Mouse (Mus musculus) neural tube, embryonic 15.5 days (tissue): Measurements from ENCODE around the gene Stac. TPM values are rescaled to one million over a fixed set of nuclear protein-coding genes. Genes with fewer than 3 reads are reported as not detected.

Source experiments
- ATAC-seq: fragments of 200-750 bp; cut with Nextera tagmentation; 2 replicates; pipeline ENCODE4 v1.8.0; 2017; ENCODE audit warnings: mild to moderate bottlenecking, moderate TSS enrichment, moderate library complexity; ENCODE audit not compliant: low FRiP score
- H3K27ac ChIP-seq: fragments of 300-500 bp; sonication (generic); replicated peaks from 2 replicates; pipeline ENCODE4 v1.5.1; 2015; ENCODE audit warnings: mild to moderate bottlenecking, inconsistent platforms
- H3K27me3 ChIP-seq: fragments of 300-500 bp; sonication (generic); replicated peaks from 2 replicates; pipeline ENCODE4 v1.6.1; 2015; ENCODE audit warnings: inconsistent platforms
- H3K36me3 ChIP-seq: fragments of 300-500 bp; sonication (generic); 2 replicates; pipeline ENCODE4 v1.6.1; 2015; ENCODE audit warnings: inconsistent platforms
- H3K4me1 ChIP-seq: fragments of 300-500 bp; sonication (generic); 2 replicates; pipeline ENCODE4 v1.6.1; 2015; ENCODE audit warnings: inconsistent platforms
- H3K4me2 ChIP-seq: fragments of 300-500 bp; sonication (generic); 2 replicates; pipeline ENCODE4 v1.6.1; 2015; ENCODE audit warnings: inconsistent platforms, mild to moderate bottlenecking, moderate library complexity
- H3K4me3 ChIP-seq: fragments of 300-500 bp; sonication (generic); replicated peaks from 2 replicates; pipeline ENCODE4 v1.5.1; 2015; ENCODE audit warnings: mild to moderate bottlenecking, inconsistent platforms
- H3K9ac ChIP-seq: fragments of 300-500 bp; sonication (generic); replicated peaks from 2 replicates; pipeline ENCODE4 v1.6.1; 2015; ENCODE audit warnings: mild to moderate bottlenecking, inconsistent platforms
- H3K9me3 ChIP-seq: fragments of 300-500 bp; sonication (generic); replicated peaks from 2 replicates; pipeline ENCODE4 v1.6.1; 2016; ENCODE audit warnings: inconsistent platforms
- WGBS: fragments of 180-500 bp; shearing (Covaris S2); methylation state at CpG from one replicate; pipeline ENCODE4 v1.1.7; 2015; ENCODE audit warnings: mixed read lengths; 5-methylcytosine and 5-hydroxymethylcytosine counted together
- polyA plus RNA-seq: library from polyadenylated mRNA; unstranded; fragments of >200 nt; fragmentation: Nextera tagmentation; extraction: Ambion mirVana; gene quantifications from 2 replicates; pipeline ENCODE4 v1.2.1, GENCODE M21; 2015

The Stac gene
- polyA plus RNA-seq, 1 experiment from 2014 or later: 16.0 TPM

DNA sequence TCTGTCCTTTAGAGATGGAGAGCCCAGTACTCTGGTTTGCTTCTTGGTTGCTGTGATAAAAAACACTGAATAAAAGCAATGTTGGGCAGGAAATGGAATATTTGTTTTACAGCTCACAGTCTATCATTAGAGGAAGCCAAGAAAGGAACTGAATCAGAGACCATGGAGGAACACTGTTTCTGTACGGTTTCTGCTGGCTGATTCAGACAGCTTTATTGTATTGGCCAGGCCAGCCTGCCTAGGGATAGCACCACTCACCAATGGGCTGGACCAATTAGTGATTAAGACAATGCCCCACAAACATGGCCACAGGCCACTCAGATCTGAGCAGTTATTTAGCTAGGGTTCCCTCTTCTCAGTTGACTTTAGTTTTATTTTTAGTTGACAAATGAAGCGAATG lies 6.0 kb downstream of the Stac start:
- H3K36me3 ChIP-seq: no peaks in the 10 kb centered on the region
- H3K27ac ChIP-seq: no peak overlapping the region
- H3K27me3 ChIP-seq: 0 out of 2 replicates have a peak, but pooled peaks cover 6% of the 10 kb centered on the region
- H3K9ac ChIP-seq: no peak overlapping the region
- H3K4me1 ChIP-seq: peaks cover 8% of the 10 kb centered on the region; the same call in 1 of the 2 replicates
- 78% methylated on average over 2 of the region's 2 CpGs for WGBS
- no peak for ATAC-seq
- H3K4me3 ChIP-seq: no peak overlapping the region
- H3K9me3 ChIP-seq: no peaks in the 10 kb centered on the region
- H3K4me2 ChIP-seq: no peak overlapping the region

DNA sequence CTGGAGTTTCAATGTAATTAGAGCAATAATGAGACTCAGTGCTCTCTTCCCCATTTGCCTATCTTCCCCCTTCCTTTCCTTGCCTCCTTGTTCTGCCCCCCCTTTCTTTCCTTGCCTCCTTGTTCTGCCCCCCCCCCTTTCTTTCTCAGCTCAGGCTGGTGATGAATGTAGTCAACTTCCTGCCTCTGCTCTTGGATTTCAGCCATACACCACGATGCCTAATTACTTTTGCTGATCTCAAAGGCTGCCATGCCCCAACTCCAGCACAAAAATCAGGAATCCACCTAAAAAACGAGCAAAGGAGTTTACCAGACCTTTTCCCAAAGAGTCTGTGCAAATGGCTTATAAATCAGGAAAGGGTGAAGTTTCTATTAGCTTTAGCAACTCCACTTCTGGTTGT lies 10.6 kb downstream of the Stac start:
- H3K4me1 ChIP-seq: peaks cover 6% of the 10 kb centered on the region; the same call in 1 of the 2 replicates
- H3K9ac ChIP-seq: no peak overlapping the region
- no peaks in the 10 kb centered on the region for H3K36me3 ChIP-seq
- no peak overlapping the region for H3K27ac ChIP-seq
- ATAC-seq: no peak
- no peak overlapping the region for H3K4me2 ChIP-seq
- H3K4me3 ChIP-seq: no peak overlapping the region
- no peaks in the 10 kb centered on the region for H3K9me3 ChIP-seq
- WGBS: 23% methylated on average over 2 of the region's 2 CpGs
- no peaks in the 10 kb centered on the region for H3K27me3 ChIP-seq

DNA sequence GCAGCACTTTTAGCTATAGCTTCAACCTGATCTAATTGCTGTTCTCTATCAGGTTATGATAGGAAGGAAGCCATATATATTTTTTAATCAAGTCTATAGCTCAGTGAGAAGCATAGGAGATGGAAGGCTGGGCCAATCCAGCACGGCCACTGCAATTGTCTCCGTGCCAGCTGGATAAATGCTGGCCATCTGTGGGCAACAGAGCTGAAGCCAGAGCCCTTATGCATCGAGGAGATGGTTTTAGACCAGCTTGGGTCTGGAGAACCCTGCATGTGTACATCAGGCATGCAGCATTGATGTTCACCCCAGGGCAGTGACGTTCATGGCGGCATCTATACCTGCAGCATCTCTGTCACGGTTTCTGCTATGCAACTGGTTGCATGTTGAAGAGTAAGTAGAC lies 20.3 kb downstream of the Stac start:
- no peak overlapping the region for H3K4me2 ChIP-seq
- no peaks in the 10 kb centered on the region for H3K36me3 ChIP-seq
- no peak for ATAC-seq
- no peaks in the 10 kb centered on the region for H3K9me3 ChIP-seq
- H3K27ac ChIP-seq: no peak overlapping the region
- 85% methylated on average over 6 of the region's 6 CpGs for WGBS
- H3K27me3 ChIP-seq: no peaks in the 10 kb centered on the region
- no peak overlapping the region for H3K9ac ChIP-seq
- no peaks in the 10 kb centered on the region for H3K4me1 ChIP-seq
- no peak overlapping the region for H3K4me3 ChIP-seq

DNA sequence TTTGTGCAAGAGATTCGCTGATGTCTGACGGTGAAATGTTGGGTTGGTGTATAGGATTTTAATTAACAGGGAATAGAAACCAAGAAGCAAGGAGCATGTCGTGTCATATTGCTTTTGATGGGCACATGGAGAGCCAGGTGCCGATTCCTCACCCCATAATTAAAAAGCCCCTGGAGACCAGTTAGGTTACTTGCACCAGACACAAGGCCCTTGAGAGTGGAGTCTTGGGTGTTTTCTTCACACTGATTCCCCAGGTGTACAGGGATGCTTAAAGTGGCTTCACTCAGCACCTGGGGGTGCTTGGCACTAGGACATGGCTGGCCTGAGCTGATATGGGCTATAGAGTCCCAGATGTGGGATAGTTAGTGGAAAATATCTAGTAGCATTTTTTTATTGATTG lies 35.1 kb downstream of the Stac start:
- no peak overlapping the region for H3K4me3 ChIP-seq
- no peaks in the 10 kb centered on the region for H3K9me3 ChIP-seq
- H3K27me3 ChIP-seq: no peaks in the 10 kb centered on the region
- H3K36me3 ChIP-seq: no peaks in the 10 kb centered on the region
- 71% methylated on average over 4 of the region's 4 CpGs for WGBS
- no peak overlapping the region for H3K9ac ChIP-seq
- ATAC-seq: no peak
- H3K27ac ChIP-seq: no peak overlapping the region
- H3K4me1 ChIP-seq: no peaks in the 10 kb centered on the region
- H3K4me2 ChIP-seq: no peak overlapping the region

DNA sequence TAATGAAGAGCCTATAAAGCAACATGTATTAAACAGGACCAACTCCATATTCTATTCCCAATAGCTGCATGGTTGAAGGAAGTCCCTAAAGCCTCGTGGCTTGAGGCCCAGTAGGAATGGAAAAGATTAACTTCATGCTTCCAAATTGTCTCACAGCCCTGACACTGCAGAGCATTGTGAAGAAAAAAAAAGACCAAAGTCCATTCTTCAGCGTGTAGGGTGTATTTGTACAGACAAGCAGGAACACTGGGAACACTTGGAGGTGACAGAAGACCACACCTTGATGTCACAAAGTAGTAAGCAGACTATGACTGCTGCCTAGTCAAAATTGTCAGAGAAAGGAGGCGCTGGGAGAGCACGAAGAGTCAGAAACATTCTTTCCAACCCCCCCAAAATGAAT lies 45.9 kb downstream of the Stac start:
- H3K9me3 ChIP-seq: no peaks in the 10 kb centered on the region
- H3K27ac ChIP-seq: no peak overlapping the region
- H3K4me1 ChIP-seq: no peaks in the 10 kb centered on the region
- H3K4me2 ChIP-seq: no peak overlapping the region
- no peak for ATAC-seq
- H3K36me3 ChIP-seq: no peaks in the 10 kb centered on the region
- no peak overlapping the region for H3K9ac ChIP-seq
- WGBS: 81% methylated on average over 4 of the region's 4 CpGs
- no peak overlapping the region for H3K4me3 ChIP-seq
- no peaks in the 10 kb centered on the region for H3K27me3 ChIP-seq

DNA sequence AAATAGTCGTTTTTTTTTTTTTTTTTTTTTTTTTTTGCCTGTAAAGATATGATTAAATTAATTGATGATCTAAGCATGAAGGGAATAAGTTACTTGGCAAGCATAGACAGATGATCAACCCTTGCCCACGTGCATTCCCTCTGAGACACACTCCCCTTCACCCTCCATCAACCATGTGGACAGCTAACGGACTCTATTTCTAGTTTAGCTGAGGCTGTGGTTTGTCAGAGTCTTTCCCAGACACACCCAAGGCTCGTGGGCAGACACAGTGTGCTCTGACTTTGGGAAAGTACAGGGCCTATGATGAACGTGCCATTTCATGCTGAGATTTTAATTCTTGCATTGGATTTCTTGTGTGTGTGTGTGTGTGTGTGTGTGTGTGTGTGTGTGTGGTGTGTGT lies 46.8 kb downstream of the Stac start:
- no peak overlapping the region for H3K4me2 ChIP-seq
- no peak for ATAC-seq
- H3K27me3 ChIP-seq: no peaks in the 10 kb centered on the region
- H3K4me3 ChIP-seq: no peak overlapping the region
- no peak overlapping the region for H3K9ac ChIP-seq
- H3K27ac ChIP-seq: no peak overlapping the region
- H3K36me3 ChIP-seq: no peaks in the 10 kb centered on the region
- no peaks in the 10 kb centered on the region for H3K9me3 ChIP-seq
- no peaks in the 10 kb centered on the region for H3K4me1 ChIP-seq
- WGBS: 68% methylated on average over 5 of the region's 5 CpGs

DNA sequence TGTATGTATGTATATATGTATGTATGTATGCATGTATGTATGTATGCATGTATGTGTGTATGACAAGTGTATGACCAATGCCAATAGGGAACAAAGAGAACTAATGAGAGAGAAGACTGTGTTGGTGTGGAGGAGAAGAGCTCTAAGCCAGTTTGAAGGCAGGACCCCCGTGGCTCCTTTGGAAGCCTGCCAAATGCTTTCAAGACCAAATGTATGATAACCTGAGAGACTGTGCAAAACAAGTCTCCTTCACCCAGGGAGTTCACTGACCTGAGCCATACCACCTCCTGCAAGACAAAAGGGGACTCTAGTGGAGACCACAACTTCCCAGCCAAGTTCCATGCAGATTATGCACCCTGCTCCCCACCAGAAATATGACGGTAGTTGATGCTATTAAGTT lies 52.5 kb downstream of the Stac start:
- no peaks in the 10 kb centered on the region for H3K36me3 ChIP-seq
- ATAC-seq: no peak
- 64% methylated on average over 2 of the region's 2 CpGs for WGBS

DNA sequence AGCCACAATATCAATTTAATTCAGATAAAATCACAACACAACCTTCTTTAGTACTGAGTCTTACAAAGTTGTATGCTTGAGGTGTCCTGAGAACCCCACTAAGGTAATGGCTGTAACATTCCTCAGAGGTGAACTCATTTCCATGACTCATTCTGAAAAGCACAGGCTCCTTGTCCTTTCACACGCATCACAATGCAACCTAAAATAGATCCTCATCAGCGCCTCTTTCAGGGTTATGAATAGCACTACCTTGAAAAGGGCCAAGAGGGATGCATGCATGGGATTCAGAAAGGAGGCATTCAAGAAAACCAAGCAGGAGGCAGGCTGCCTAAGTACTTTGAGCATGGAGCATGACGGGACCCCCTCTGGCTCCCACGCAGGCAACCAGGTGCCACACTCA lies 57.3 kb downstream of the Stac start:
- ATAC-seq: no peak
- 64% methylated on average over 4 of the region's 4 CpGs for WGBS
- H3K4me1 ChIP-seq: no peaks in the 10 kb centered on the region

More for the DNA sequence above, 52.5 kb downstream of the Stac start:
- no peak overlapping the region for H3K4me3 ChIP-seq
- no peak overlapping the region for H3K4me2 ChIP-seq
- H3K27ac ChIP-seq: no peak overlapping the region
- no peaks in the 10 kb centered on the region for H3K4me1 ChIP-seq
- H3K9me3 ChIP-seq: no peaks in the 10 kb centered on the region
- H3K27me3 ChIP-seq: no peaks in the 10 kb centered on the region
- no peak overlapping the region for H3K9ac ChIP-seq

DNA sequence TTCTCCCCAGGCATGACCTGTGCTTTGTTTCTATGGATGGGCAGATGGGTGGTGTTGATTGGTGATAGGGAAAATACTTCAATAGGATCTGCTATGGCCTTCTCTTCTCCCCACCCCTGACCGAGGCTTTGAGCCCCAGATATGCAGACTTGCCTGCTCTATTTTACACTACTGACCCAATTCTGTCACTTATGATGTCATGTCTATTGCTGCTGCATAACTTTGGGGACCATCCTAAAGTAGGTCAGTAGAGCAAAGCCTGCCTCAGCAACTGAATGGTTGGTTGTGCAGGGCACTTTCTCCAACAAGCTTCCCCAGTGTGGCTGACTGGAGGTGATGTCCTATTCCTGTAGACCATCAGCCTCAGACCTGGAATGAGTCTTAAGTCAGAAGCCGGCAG lies 69.0 kb downstream of the Stac start:
- Histone ChIP-seq H3K36me3 (no peaks in the 10 kb centered on the region), H3K4me2 (no peak overlapping the region), H3K27me3 (no peaks in the 10 kb centered on the region), H3K4me1 (no peaks in the 10 kb centered on the region), H3K27ac (no peak overlapping the region), H3K9me3 (no peaks in the 10 kb centered on the region), H3K9ac (no peak overlapping the region), H3K4me3 (no peak overlapping the region)
- 87% methylated on average over 2 of the region's 2 CpGs for WGBS
- no peak for ATAC-seq

More for the DNA sequence above, 57.3 kb downstream of the Stac start:
- H3K27me3 ChIP-seq: no peaks in the 10 kb centered on the region
- H3K9me3 ChIP-seq: no peaks in the 10 kb centered on the region
- H3K9ac ChIP-seq: no peak overlapping the region
- H3K4me2 ChIP-seq: no peak overlapping the region
- no peaks in the 10 kb centered on the region for H3K36me3 ChIP-seq
- no peak overlapping the region for H3K27ac ChIP-seq
- no peak overlapping the region for H3K4me3 ChIP-seq

DNA sequence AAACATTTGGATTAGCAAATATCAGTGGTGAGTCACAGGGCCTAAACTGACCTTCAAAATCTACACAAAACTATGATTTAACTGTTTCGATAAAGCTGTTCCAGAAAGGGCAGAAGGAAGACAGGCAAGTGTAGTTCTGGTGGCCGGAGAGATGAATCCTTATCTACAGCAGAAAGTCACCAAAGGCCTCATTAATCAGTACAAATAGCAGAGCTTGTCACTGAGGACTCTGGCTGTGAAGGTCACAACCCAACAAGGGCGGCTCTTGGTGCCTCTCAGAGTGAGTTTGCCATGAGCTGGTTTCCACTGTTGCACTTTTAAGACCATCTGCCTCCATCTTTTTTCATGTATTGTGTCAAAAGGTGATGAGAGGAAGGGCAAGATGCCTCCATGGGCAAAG lies 78.8 kb downstream of the Stac start:
- 91% methylated on average over 3 of the region's 3 CpGs for WGBS
- no peak overlapping the region for H3K4me3 ChIP-seq
- no peak for ATAC-seq

DNA sequence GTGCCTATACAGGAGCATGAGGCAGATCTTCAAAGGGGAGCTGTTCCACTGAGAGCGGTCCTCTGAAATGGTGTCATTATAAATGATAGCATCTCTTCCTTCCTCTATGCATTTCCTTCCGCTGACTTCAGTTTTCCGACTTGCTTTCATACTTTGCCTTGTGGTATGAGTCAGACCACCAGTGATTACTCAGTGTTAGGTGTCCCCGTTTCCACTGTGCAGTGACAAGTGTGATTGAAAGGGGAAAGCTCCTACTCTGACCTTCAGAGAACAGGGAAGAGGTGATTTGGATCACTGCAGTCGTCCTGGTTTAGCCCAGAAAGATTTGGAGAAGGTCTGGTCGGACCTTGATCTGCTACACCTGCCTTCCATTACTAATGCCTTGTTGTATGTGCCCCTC lies 81.4 kb downstream of the Stac start:
- ATAC-seq: no peak
- no peaks in the 10 kb centered on the region for H3K4me1 ChIP-seq
- no peaks in the 10 kb centered on the region for H3K36me3 ChIP-seq
- H3K27ac ChIP-seq: no peak overlapping the region
- H3K4me2 ChIP-seq: no peak overlapping the region
- no peak overlapping the region for H3K4me3 ChIP-seq
- WGBS: 63% methylated on average over 6 of the region's 6 CpGs
- no peaks in the 10 kb centered on the region for H3K27me3 ChIP-seq
- no peaks in the 10 kb centered on the region for H3K9me3 ChIP-seq
- H3K9ac ChIP-seq: no peak overlapping the region

More for the DNA sequence above, 78.8 kb downstream of the Stac start:
- Histone ChIP-seq H3K9me3 (no peaks in the 10 kb centered on the region), H3K4me1 (no peaks in the 10 kb centered on the region), H3K27ac (no peak overlapping the region), H3K9ac (no peak overlapping the region), H3K36me3 (no peaks in the 10 kb centered on the region), H3K27me3 (no peaks in the 10 kb centered on the region), H3K4me2 (no peak overlapping the region)

DNA sequence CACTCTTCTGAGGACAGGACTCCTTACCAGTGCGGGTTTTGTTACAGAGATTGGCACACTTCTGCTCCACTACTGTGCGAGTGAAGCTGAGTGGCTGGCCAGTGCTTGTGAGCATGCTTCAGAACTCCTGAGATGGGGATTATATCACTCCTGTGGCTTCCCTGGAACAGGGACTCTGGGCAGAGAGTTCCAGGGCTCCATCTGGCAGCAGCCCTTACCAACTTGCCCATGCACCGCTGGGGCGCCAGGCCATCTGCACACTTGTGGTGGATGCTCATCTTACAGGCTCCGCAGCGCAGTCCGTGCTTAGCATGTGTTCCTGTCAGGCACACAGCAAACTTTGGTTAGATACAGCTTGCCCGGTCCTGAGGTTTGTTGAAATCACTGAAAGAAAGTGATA lies 83.5 kb downstream of the Stac start:
- WGBS: 89% methylated on average over 8 of the region's 8 CpGs
- Histone ChIP-seq H3K27ac (no peak overlapping the region), H3K9me3 (no peaks in the 10 kb centered on the region), H3K9ac (no peak overlapping the region), H3K4me1 (no peaks in the 10 kb centered on the region), H3K4me2 (no peak overlapping the region), H3K27me3 (no peaks in the 10 kb centered on the region), H3K36me3 (no peaks in the 10 kb centered on the region), H3K4me3 (no peak overlapping the region)
- no peak for ATAC-seq

DNA sequence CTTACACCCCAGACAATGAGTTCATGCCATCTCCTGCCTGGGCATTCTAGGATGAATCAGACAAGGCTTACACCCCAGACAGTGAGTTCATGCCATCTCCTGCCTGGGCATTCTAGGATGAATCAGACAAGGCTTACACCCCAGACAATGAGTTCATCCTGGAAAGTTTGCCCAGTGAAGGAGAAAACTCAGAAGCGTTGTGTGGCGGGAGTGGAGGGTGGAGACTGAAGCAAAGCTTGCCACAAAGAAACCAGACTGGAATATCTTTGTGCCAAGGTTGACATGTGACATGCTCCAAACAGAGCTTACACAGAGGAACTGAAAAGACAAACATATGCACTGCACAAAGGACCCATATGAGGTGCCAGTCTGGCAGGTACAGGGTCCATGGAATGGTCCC lies 102.6 kb downstream of the Stac start:
- Histone ChIP-seq H3K4me3 (no peak overlapping the region), H3K4me1 (no peaks in the 10 kb centered on the region), H3K9ac (no peak overlapping the region), H3K4me2 (no peak overlapping the region), H3K27me3 (no peaks in the 10 kb centered on the region), H3K27ac (no peak overlapping the region), H3K36me3 (no peaks in the 10 kb centered on the region), H3K9me3 (no peaks in the 10 kb centered on the region)
- no peak for ATAC-seq
- 91% methylated on average over 2 of the region's 2 CpGs for WGBS
